Comparison of ENCODE assay signal across 8 mouse cellular contexts in genomic region chr5:140208743-140209409, GRCm38 (mm10).
DNase-seq lines count a peak whose midpoint lies in the region.

No protein-coding gene starts in this region.

- intact Hi-C loops in heart, postnatal 36 days (cut with DNase I) = no loop called here

- WGBS in forebrain, embryonic 10.5 days = 60% methylated on average over 19 of the region's 19 CpGs

- H3K4me1 ChIP-seq in forebrain, embryonic 10.5 days = peaks cover 27% of the 10 kb centered on the region

- peak; percentile 29 for DNase-seq in urinary bladder, postnatal 14 days (ENCODE audit: low spot score)
- DNase-seq in urinary bladder, postnatal 25 days (ENCODE audit: low spot score) = no peak
- DNase-seq in forebrain, embryonic 10.5 days (ENCODE audit: extremely low spot score, low spot score) = peak; percentile 21
- DNase-seq in heart, postnatal 36 days = peak; percentile 59 to 63
- peak; percentile 27 to 49 for DNase-seq in layer of hippocampus, adult 18-20 months (ENCODE audit: low spot score in 2 of 2)
- peak; percentile 80 for DNase-seq in lung, postnatal 10 days
- DNase-seq in retina, embryonic 14.5 days (ENCODE audit: low spot score) = peak; percentile 60
- no peak for DNase-seq in testis, postnatal 14 days (ENCODE audit: low spot score)

- H3K27me3 ChIP-seq in forebrain, embryonic 10.5 days (ENCODE audit: poor library complexity, severe bottlenecking) = no peaks in the 10 kb centered on the region

- H3K4me3 ChIP-seq in forebrain, embryonic 10.5 days = no peak overlapping the region

- no peaks in the 10 kb centered on the region for H3K9me3 ChIP-seq in forebrain, embryonic 10.5 days

- peaks cover 8% of the 10 kb centered on the region for H3K36me3 ChIP-seq in forebrain, embryonic 10.5 days (replicated peaks)

- H3K27ac ChIP-seq in forebrain, embryonic 10.5 days = peak overlapping the region; percentile 75

Comparison
In these comparisons a context has a peak if more than half of its experiments do, and no peak if none do; other contexts are left out.
1. DNase-seq: peak in urinary bladder, postnatal 14 days (single experiment), forebrain, embryonic 10.5 days (single experiment), heart, postnatal 36 days (2 of 2), layer of hippocampus, adult 18-20 months (2 of 2), lung, postnatal 10 days (single experiment) and retina, embryonic 14.5 days (single experiment); none in urinary bladder, postnatal 25 days (single experiment) and testis, postnatal 14 days (single experiment).